Mouse (Mus musculus) bone marrow, adult 2 months (tissue): ENCODE measurements around the gene Eppin. TPM values are rescaled to one million over a fixed set of nuclear protein-coding genes. Genes with fewer than 3 reads are reported as not detected.
"Not testable (repeated sequence)": the region's sequence is repeated elsewhere in the genome, so short reads cannot be mapped to it uniquely, and the experiment has no call there.

ENCODE experiments used
- H3K27ac ChIP-seq: fragments of 200-500 bp; 2 replicates; pipeline ENCODE4 v1.5.1; 2012; ENCODE audit warnings: low read depth, mild to moderate bottlenecking, control low read depth, inconsistent platforms, low read length; ENCODE audit not compliant: control insufficient read depth, poor library complexity, insufficient read depth
- H3K4me1 ChIP-seq: fragments of 200-500 bp; 2 replicates; pipeline ENCODE4 v1.6.1; 2011; ENCODE audit warnings: low read length; ENCODE audit not compliant: control insufficient read depth, insufficient read depth
- H3K4me3 ChIP-seq: fragments of 200-500 bp; replicated peaks from 2 replicates; pipeline ENCODE3; 2011; ENCODE audit warnings: mild to moderate bottlenecking, low read depth, low read length, control low read depth; ENCODE audit not compliant: control insufficient read depth
- CTCF ChIP-seq: fragments of 200-500 bp; IDR thresholded peaks from 2 replicates; pipeline ENCODE4 v1.5.1; 2011; ENCODE audit warnings: low read length, control low read depth; ENCODE audit not compliant: control insufficient read depth, insufficient read depth
- POLR2A ChIP-seq: fragments of 200-500 bp; IDR thresholded peaks from 2 replicates; pipeline ENCODE4 v1.6.1; 2011; ENCODE audit warnings: low read depth, mild to moderate bottlenecking, control low read depth, low read length, borderline replicate concordance; ENCODE audit not compliant: control insufficient read depth
- WGBS: fragments of 180-500 bp; shearing (Covaris S2); methylation state at CpG from one replicate; pipeline ENCODE4 v1.1.7; 2018; 5-methylcytosine and 5-hydroxymethylcytosine counted together
- polyA plus RNA-seq: library from polyadenylated mRNA; stranded (reverse); fragments of >200 nt; gene quantifications from 2 replicates; pipeline ENCODE4 v1.2.4, GENCODE M21; 2011; ENCODE audit warnings: low replicate concordance; ENCODE audit not compliant: missing spikeins, insufficient read depth, insufficient read length

Eppin gene
- polyA plus RNA-seq, 1 experiment: not detected

DNA sequence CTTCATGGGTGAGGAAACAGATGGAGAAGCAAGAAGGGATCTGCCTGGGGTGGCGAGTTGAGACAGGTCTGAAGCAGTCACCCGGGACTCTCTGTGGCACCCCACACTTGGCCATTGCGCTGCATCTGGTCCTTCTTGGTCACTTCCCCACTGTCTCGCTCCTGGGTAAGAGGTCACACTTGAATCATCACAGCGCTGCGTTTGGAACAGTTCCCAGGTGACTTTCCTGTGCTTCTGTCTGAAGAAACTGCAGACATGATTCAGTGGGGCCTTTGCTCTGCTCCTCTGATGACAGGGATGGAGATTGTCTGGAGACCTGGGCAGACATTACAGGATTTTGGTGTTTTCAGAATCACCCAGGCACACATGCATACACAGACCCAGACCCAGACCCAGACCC is 15.4 kb upstream of the Eppin start:
- no peak overlapping the region for H3K27ac ChIP-seq
- WGBS: 61% methylated on average over 6 of the region's 6 CpGs
- H3K4me3 ChIP-seq: no peak overlapping the region
- no peak for TF ChIP-seq POLR2A
- TF ChIP-seq CTCF: no peak
- no peaks in the 10 kb centered on the region for H3K4me1 ChIP-seq

- Histone ChIP-seq H3K27ac (no peak overlapping the region), H3K4me3 (no peak overlapping the region), H3K4me1 (no peaks in the 10 kb centered on the region)
- TF ChIP-seq CTCF (no peak), POLR2A (no peak)
- 76% methylated on average over 8 of the region's 8 CpGs for WGBS
Observed at GRCm38 (mm10) chr2:164604411-164604810, 11.0 kb upstream of the Eppin start.

- TF ChIP-seq CTCF: no peak
- no peak overlapping the region for H3K4me3 ChIP-seq
- H3K4me1 ChIP-seq: no peaks in the 10 kb centered on the region
- WGBS: 85% methylated on average over 3 of the region's 3 CpGs
- no peak overlapping the region for H3K27ac ChIP-seq
Observed at GRCm38 (mm10) chr2:164603482-164603881, 10.1 kb upstream of the Eppin start.

GRCm38 (mm10) chr2:164600179-164600578 is 6.8 kb upstream of the Eppin start:
- WGBS: 57% methylated on average over 3 of the region's 3 CpGs
- Histone ChIP-seq H3K27ac (no peak overlapping the region), H3K4me3 (no peak overlapping the region), H3K4me1 (no peaks in the 10 kb centered on the region)
- TF ChIP-seq CTCF: peak; percentile 34
- no peak for TF ChIP-seq POLR2A

DNA sequence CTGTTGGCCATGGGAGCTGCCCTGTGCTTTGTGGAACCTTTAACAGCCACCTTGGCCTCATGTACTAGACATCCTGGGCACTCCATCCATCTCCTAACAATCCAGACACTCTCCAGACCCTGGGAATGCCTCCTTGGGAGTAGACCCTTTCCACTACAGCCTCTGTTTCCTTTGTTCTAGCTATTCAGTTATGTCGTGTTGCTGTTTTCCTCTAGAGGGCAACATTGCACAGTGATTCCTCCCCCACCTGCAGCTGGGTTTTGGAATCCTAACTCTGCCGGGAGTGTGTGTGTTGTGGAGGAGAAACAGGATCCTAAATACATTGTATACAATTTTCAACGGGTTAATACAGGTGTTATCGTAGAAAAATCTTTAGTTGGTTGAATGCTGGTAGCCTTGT is 1.4 kb downstream of the Eppin start:
- Histone ChIP-seq H3K4me1 (no peaks in the 10 kb centered on the region), H3K27ac (no peak overlapping the region), H3K4me3 (no peak overlapping the region)
- 9% methylated on average over 4 of the region's 4 CpGs for WGBS
- TF ChIP-seq CTCF (peak; percentile 37; the same call in 1 of the 2 replicates), POLR2A (no peak)

DNA sequence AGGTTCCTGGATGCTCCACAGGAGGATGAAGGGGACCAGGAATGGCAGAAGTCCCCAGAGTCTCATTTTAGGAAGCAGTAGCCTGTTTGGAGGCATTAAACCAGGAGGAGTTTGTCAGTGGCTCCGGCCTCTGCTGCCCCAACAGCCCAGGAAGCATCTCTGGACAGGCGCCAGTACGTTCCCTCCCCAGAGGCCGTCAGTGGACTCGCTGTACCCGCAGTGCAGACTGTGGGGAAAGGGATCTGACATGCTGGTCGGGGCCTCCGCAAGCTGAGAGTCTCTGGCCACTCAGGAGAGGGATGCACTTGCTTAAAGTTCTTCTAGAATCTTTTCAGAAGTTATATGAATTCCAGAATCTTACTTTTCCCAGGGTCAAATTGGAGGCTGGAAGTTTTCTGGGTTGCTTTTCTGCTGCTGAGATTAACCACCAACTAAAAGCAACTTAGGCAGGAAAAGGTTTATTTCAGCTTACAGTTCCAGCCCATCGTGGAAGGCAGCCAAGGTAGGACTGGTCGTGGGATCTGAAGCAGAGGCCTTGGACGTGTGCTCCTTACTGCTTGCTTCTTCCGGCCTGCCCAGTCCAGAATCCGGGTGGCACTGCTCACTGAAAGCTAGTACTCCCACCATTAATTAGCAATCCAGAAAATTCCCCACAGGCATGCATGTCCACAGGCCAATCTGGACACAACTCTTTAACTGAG is 8.2 kb downstream of the Eppin start, which contains the start of gene Wfdc6a:
TSS of gene Wfdc6a (minus strand) at position 423 of the 701 bp plus-strand sequence.
- H3K4me1 ChIP-seq, H3K4me3 ChIP-seq: not testable (repeated sequence)
- 63% methylated on average over 13 of the region's 13 CpGs for WGBS

GRCm38 (mm10) chr2:164573359-164573758 is 20.0 kb downstream of the Eppin start, which contains the start of gene Spint3:
Spint3 (minus strand) TSS chr2:164573459.
- WGBS: 83% methylated on average over 6 of the region's 6 CpGs
- not testable (repeated sequence) for H3K27ac ChIP-seq, H3K4me1 ChIP-seq, H3K4me3 ChIP-seq

More for the DNA sequence above, 8.2 kb downstream of the Eppin start, which contains the start of gene Wfdc6a:
- not testable (repeated sequence) for H3K27ac ChIP-seq

DNA sequence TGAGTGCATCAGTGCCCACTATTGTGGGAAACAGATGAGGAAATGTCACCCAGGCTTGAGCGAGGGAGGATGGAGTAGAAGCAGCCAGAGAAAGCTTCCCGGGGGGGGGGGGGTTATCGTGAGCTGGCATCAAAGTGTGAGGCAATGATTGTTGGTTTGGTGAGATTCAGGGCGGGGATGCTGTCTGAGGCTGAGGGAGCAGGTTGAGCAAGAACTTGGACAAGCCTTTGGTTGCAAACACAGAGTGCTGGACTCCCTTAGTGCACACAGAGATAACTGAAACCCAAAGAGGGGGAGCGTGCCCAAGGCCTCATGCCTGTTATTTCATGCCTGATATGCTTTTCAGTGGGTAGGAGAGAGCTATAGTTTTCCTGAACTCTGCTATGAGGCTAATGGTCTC is 25.9 kb downstream of the Eppin start:
- no peaks in the 10 kb centered on the region for H3K4me1 ChIP-seq
- no peak overlapping the region for H3K4me3 ChIP-seq
- WGBS: 40% methylated on average over 5 of the region's 5 CpGs
- no peak overlapping the region for H3K27ac ChIP-seq
- TF ChIP-seq CTCF (no peak), POLR2A (no peak)

- Histone ChIP-seq H3K4me3 (no peak overlapping the region), H3K27ac (no peak overlapping the region), H3K4me1 (no peaks in the 10 kb centered on the region)
- TF ChIP-seq CTCF (peak; percentile 14; the same call in 1 of the 2 replicates), POLR2A (no peak)
- 73% methylated on average over 2 of the region's 2 CpGs for WGBS
Observed at GRCm38 (mm10) chr2:164566997-164567396, 26.4 kb downstream of the Eppin start.
